Mouse (Mus musculus): ENCODE results near the gene Asxl1.

DNA sequence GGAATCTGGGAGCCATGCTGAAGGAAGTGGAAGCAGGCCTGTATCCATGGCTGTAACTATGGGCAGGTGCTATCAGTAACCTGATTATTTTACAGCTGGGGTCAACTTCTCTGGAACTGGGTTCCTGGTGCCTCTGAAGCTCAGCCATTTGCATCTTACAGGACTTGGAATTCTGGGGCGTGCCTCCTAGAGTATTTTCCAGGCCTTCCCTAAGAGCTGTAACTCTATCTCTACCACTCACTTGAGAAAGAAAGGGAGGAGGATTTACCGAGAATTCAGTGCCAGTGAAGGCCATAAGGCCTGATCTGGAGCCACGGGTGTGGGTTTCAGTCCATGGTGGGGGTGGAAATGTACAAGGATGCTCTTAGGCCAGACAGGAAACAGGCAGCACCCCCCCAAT is 95.6 kb downstream of the Asxl1 start:
- TF ChIP-seq CTCF (IDR thresholded peaks at IDR 0.05; ENCODE audit: insufficient read depth, low read length) (no peak), POLR2A (IDR thresholded peaks at IDR 0.05; ENCODE audit: borderline replicate concordance, extremely low read depth, low read depth, low read length) (no peak)
